Mouse (Mus musculus): Measurements from ENCODE around the gene Fggy.

DNA sequence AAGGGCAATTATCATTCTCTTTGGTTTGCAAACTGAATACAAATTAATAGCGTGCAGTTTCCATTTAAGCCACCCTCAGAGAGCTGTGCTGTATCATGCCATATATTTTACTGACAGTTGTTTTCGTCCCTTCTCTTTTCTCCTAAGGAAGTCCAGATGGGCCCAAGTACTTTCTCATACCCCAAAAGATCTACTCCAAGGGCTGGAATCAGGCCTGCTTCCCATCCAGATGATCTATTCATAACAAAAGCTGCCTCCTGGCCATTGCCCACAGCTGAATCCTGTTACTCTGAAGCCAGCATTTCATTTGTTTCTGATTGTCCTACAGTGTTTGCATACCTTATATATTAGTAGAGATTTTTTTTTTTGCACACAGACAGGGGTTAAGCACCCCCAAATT is 231.6 kb downstream of the Fggy start:
- TF ChIP-seq CTCF (conservative IDR thresholded peaks at IDR 0.05; ENCODE audit: insufficient read depth, insufficient read length, low read depth, low read length): no peak
- no peak for TF ChIP-seq POLR2A (IDR thresholded peaks at IDR 0.05; ENCODE audit: low read depth, low read length)

Data from kidney, adult 2 months (tissue).